In the genomic region with DNA sequence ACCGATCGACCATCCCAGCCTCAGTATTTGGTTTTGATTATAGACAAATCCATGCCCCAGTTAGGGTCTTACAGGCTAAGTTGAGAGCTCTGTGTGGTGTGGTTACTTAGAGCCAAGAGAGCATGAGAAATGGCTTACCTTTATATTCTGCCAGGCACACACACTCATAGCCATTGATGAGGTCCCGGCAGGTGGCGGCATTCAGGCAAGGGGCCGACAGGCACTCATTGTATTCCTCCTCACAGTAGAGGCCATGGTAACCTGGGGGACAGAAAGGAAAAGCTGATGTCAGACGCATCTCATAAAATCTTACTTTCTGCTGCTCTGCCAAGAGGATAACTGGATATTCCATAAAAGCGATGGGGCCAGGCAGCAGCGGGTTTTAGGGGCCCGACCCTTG, we compare ENCODE assay signal across 19 mouse cellular contexts. TPM values are rescaled to one million over a fixed set of nuclear protein-coding genes. Genes with fewer than 3 reads are reported as not detected.
DNase-seq lines count a peak whose midpoint lies in the region; ATAC-seq lines count a peak whose summit lies in the region.
"Had no signal": no experiment of that assay in that cellular context is flagged by ENCODE, and none has a peak within 500 bp of the region (broad histone marks: within the 10 kb centered on the region; RNA-seq: fewer than 3 reads in every experiment).

No protein-coding gene starts in this region.

- no peak overlapping the region for H3K4me2 ChIP-seq in forebrain, embryonic 16.5 days (ENCODE audit: low read length)
- no peak overlapping the region for H3K4me2 ChIP-seq in hindbrain, embryonic 16.5 days (ENCODE audit: low read length)
- H3K4me2 ChIP-seq: embryonic facial prominence, embryonic 15.5 days had no signal

- WGBS in forebrain, embryonic 10.5 days = 42% methylated on average over 9 of the region's 9 CpGs
- 28% methylated on average over 9 of the region's 9 CpGs for WGBS in forebrain, embryonic 16.5 days
- WGBS in hindbrain, embryonic 16.5 days = 41% methylated on average over 9 of the region's 9 CpGs

- no peak; the same call in 1 of the 2 replicates for ATAC-seq in forebrain, embryonic 16.5 days
- 0 out of 2 replicates have a peak, but pooled peaks have one; percentile 32 for ATAC-seq in hindbrain, embryonic 16.5 days
- ATAC-seq: activated CD4-positive, CD25-positive, alpha-beta regulatory T cell, adult 4 months had no signal

- no peaks in the 10 kb centered on the region for H3K9me3 ChIP-seq in forebrain, embryonic 10.5 days
- no peaks in the 10 kb centered on the region for H3K9me3 ChIP-seq in forebrain, embryonic 16.5 days (ENCODE audit: control insufficient read depth, low read length)
- H3K9me3 ChIP-seq in hindbrain, embryonic 16.5 days (ENCODE audit: control insufficient read depth, low read length) = no peaks in the 10 kb centered on the region
- H3K9me3 ChIP-seq: embryonic facial prominence, embryonic 15.5 days had no signal

- intact Hi-C loops in left cerebral cortex, postnatal 4 days (cut with DNase I) = no loop called here
- intact Hi-C loops in left cerebral cortex, postnatal 10 days (cut with DNase I) = loop anchor here (10.0 kb wide), 1 partner anchor 674 kb away; no protein-coding TSS in a partner anchor

- no peak for DNase-seq in forebrain, embryonic 10.5 days (ENCODE audit: extremely low spot score, low spot score)
- DNase-seq in left cerebral cortex, postnatal 4 days = peak; percentile 14
- DNase-seq in left cerebral cortex, postnatal 10 days (ENCODE audit: extremely low spot score in 1 of 2, low spot score in 2 of 2) = no peak
- peak; percentile 27 for DNase-seq in ES-CJ7 (ENCODE audit: low read depth, low spot score)
- no peak for DNase-seq in urinary bladder, postnatal 14 days (ENCODE audit: low spot score)
- no peak for DNase-seq in lung, postnatal 4 days
- DNase-seq: adrenal gland, postnatal 25 days; cerebellum, adult 9-10 months; kidney, adult 2 months; kidney, postnatal 14 days; layer of hippocampus, adult 9-11 months; lung, adult 2 months; spleen, adult 18-20 months had no signal

- no peak overlapping the region for H3K4me3 ChIP-seq in forebrain, embryonic 10.5 days
- H3K4me3 ChIP-seq in forebrain, embryonic 16.5 days (replicated peaks; ENCODE audit: low read length) = no peak overlapping the region
- no peak overlapping the region for H3K4me3 ChIP-seq in hindbrain, embryonic 16.5 days (ENCODE audit: low read length)
- H3K4me3 ChIP-seq: embryonic facial prominence, embryonic 15.5 days had no signal

- H3K27ac ChIP-seq in forebrain, embryonic 10.5 days = 0 out of 2 replicates have a peak overlapping the region, but pooled peaks have one; percentile 30
- no peak overlapping the region for H3K27ac ChIP-seq in forebrain, embryonic 16.5 days (ENCODE audit: low read length)
- H3K27ac ChIP-seq in hindbrain, embryonic 16.5 days (ENCODE audit: low read depth, low read length) = no peak overlapping the region
- H3K27ac ChIP-seq: embryonic facial prominence, embryonic 15.5 days; macrophage had no signal

- H3K27me3 ChIP-seq in forebrain, embryonic 10.5 days (ENCODE audit: poor library complexity, severe bottlenecking) = no peaks in the 10 kb centered on the region
- no peaks in the 10 kb centered on the region for H3K27me3 ChIP-seq in forebrain, embryonic 16.5 days (replicated peaks; ENCODE audit: control insufficient read depth, insufficient read depth, low read length)
- H3K27me3 ChIP-seq in hindbrain, embryonic 16.5 days (replicated peaks; ENCODE audit: control insufficient read depth, insufficient read depth, low read length) = no peaks in the 10 kb centered on the region
- H3K27me3 ChIP-seq: CH12.LX; embryonic facial prominence, embryonic 15.5 days had no signal

- H3K4me1 ChIP-seq in forebrain, embryonic 10.5 days = peaks cover 36% of the 10 kb centered on the region
- H3K4me1 ChIP-seq in forebrain, embryonic 16.5 days (replicated peaks; ENCODE audit: control insufficient read depth, insufficient read depth, low read length) = peaks cover 14% of the 10 kb centered on the region
- peaks cover 5% of the 10 kb centered on the region for H3K4me1 ChIP-seq in hindbrain, embryonic 16.5 days (ENCODE audit: control insufficient read depth, insufficient read depth, low read depth, low read length)
- H3K4me1 ChIP-seq: embryonic facial prominence, embryonic 15.5 days had no signal

- no peak overlapping the region for H3K9ac ChIP-seq in forebrain, embryonic 16.5 days (replicated peaks; ENCODE audit: low read depth, low read length)
- no peak overlapping the region for H3K9ac ChIP-seq in hindbrain, embryonic 16.5 days (ENCODE audit: low read depth, low read length)
- H3K9ac ChIP-seq: embryonic facial prominence, embryonic 15.5 days had no signal

- no peaks in the 10 kb centered on the region for H3K36me3 ChIP-seq in forebrain, embryonic 10.5 days (replicated peaks)
- H3K36me3 ChIP-seq in forebrain, embryonic 16.5 days (ENCODE audit: control insufficient read depth, insufficient read depth) = no peaks in the 10 kb centered on the region
- no peaks in the 10 kb centered on the region for H3K36me3 ChIP-seq in hindbrain, embryonic 16.5 days (ENCODE audit: control insufficient read depth, insufficient read depth, low read length)
- H3K36me3 ChIP-seq: embryonic facial prominence, embryonic 15.5 days had no signal

RNA-seq across cellular contexts. Expression of a gene that starts 54.5 kb away (rescaled TPM):
- polyA plus RNA-seq in forebrain, embryonic 10.5 days (2016; fragmentation: Nextera tagmentation; extraction: Ambion mirVana) = 13.2 and 16.3 TPM in 2 replicates
- polyA plus RNA-seq in forebrain, embryonic 16.5 days (2015; fragmentation: Nextera tagmentation; extraction: Ambion mirVana) = 58.1 and 67.0 TPM in 2 replicates
- 10 to 100 TPM; 43.4 to 45.9 TPM for total RNA-seq in left cerebral cortex, postnatal 4 days (2021)
- total RNA-seq in left cerebral cortex, postnatal 10 days (2021) = 10 to 100 TPM; 43.8 to 46.0 TPM
- 105 and 107 TPM in 2 replicates for polyA plus RNA-seq in hindbrain, embryonic 16.5 days (2015; fragmentation: Nextera tagmentation; extraction: Ambion mirVana)
- total RNA-seq: CH12.LX had no signal

Comparison
In these comparisons a context has a peak if more than half of its experiments do, and no peak if none do; other contexts are left out.
1. DNase-seq: peak in left cerebral cortex, postnatal 4 days (single experiment) and ES-CJ7 (single experiment); none in forebrain, embryonic 10.5 days (single experiment), left cerebral cortex, postnatal 10 days (0 of 2), urinary bladder, postnatal 14 days (single experiment) and lung, postnatal 4 days (0 of 2).